Mouse (Mus musculus): ENCODE data around the gene Ccin. TPM values are rescaled to one million over a fixed set of nuclear protein-coding genes. Genes with fewer than 3 reads are reported as not detected.

Gene Ccin
- polyA plus RNA-seq, 1 experiment from 2014 or later: 0.09 TPM

DNA sequence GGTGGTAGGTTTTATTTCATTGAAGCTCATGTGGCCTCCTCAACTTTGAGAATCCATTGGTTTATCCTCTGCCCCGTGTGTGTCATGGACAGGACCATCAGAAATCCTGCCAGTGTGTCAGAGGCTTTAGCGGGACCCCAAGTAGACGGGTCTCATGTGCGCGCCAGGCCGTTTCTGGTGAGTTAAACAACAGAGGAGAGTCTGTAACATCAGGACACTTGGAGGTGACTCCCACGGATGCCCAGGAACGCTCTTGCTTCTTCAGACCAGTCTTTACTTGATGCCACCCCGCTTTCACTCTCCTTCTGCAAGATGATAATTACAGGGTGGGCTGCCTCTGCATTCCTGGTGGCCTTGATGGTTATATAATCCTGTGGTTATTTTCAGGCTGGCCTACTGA, 40.4 kb downstream of the Ccin start:
- no peak for ATAC-seq (ENCODE audit: low FRiP score)
- peaks cover 100% of the 10 kb centered on the region for H3K36me3 ChIP-seq (replicated peaks; ENCODE audit: control insufficient read depth, insufficient read depth)
- no peak overlapping the region for H3K4me3 ChIP-seq (replicated peaks; ENCODE audit: low read length)
- no peak for DNase-seq (ENCODE audit: low spot score)
- 97% methylated on average over 9 of the region's 9 CpGs for WGBS
- H3K4me1 ChIP-seq (replicated peaks; ENCODE audit: control insufficient read depth, insufficient read depth, low read length): no peaks in the 10 kb centered on the region
- no peak overlapping the region for H3K4me2 ChIP-seq (replicated peaks)
- H3K27me3 ChIP-seq (ENCODE audit: control insufficient read depth, insufficient read depth, low read length): no peaks in the 10 kb centered on the region
- H3K9ac ChIP-seq: no peak overlapping the region
- H3K27ac ChIP-seq: no peak overlapping the region
- H3K9me3 ChIP-seq (ENCODE audit: control insufficient read depth, low read length): no peaks in the 10 kb centered on the region

DNA sequence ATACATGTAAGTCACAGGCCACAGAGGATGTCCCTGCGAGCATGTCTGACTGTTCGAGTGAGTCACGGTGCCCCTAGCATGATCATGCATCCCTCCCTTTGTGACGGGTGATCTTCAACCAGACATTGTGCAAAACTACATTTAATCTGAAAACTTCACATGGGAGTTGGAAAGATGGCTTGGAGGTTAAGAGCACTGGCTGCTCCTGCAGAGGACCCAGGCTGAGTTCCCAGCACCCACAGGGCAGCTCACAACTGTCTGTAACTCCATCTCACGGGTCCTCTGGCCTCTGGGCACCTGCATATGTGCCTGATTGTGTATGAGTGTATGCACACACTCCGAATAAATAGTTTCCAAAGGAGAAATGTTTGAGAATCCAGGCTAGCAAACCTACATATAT, 41.0 kb downstream of the Ccin start:
- H3K9ac ChIP-seq: no peak overlapping the region
- H3K36me3 ChIP-seq (replicated peaks; ENCODE audit: control insufficient read depth, insufficient read depth): peaks cover 100% of the 10 kb centered on the region
- WGBS: 98% methylated on average over 6 of the region's 6 CpGs
- no peak for ATAC-seq (ENCODE audit: low FRiP score)
- no peak overlapping the region for H3K4me3 ChIP-seq (replicated peaks; ENCODE audit: low read length)
- H3K4me1 ChIP-seq (replicated peaks; ENCODE audit: control insufficient read depth, insufficient read depth, low read length): no peaks in the 10 kb centered on the region
- H3K27ac ChIP-seq: no peak overlapping the region
- no peaks in the 10 kb centered on the region for H3K9me3 ChIP-seq (ENCODE audit: control insufficient read depth, low read length)
- no peak overlapping the region for H3K4me2 ChIP-seq (replicated peaks)
- DNase-seq (ENCODE audit: low spot score): no peak
- no peaks in the 10 kb centered on the region for H3K27me3 ChIP-seq (ENCODE audit: control insufficient read depth, insufficient read depth, low read length)

DNA sequence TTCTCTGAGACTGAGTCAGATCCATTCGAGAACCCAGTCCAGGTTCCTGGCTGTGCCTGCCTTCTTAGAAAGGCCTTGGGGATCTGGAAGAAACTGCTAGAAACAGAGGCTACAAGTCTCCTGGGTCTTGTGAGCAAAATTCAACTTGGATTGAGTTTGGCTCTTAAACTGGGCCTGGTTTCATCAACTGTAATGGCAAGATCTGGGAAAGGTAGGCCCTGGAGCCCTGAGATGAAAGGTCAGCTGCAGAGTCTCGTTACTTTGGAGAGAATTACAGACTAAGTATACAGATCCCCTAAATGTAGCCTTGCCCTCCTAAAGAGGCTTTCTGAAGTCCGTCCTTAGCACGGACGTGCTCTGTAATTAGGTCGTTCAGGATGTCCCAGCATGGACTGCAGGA, 42.3 kb downstream of the Ccin start:
- H3K4me3 ChIP-seq (replicated peaks; ENCODE audit: low read length): no peak overlapping the region
- 94% methylated on average over 6 of the region's 6 CpGs for WGBS
- H3K4me1 ChIP-seq (replicated peaks; ENCODE audit: control insufficient read depth, insufficient read depth, low read length): no peaks in the 10 kb centered on the region
- no peak for ATAC-seq (ENCODE audit: low FRiP score)
- no peak for DNase-seq (ENCODE audit: low spot score)
- no peaks in the 10 kb centered on the region for H3K9me3 ChIP-seq (ENCODE audit: control insufficient read depth, low read length)
- H3K27ac ChIP-seq: no peak overlapping the region
- H3K4me2 ChIP-seq (replicated peaks): no peak overlapping the region
- H3K9ac ChIP-seq: no peak overlapping the region
- H3K36me3 ChIP-seq (replicated peaks; ENCODE audit: control insufficient read depth, insufficient read depth): peaks cover 100% of the 10 kb centered on the region
- H3K27me3 ChIP-seq (ENCODE audit: control insufficient read depth, insufficient read depth, low read length): no peaks in the 10 kb centered on the region

DNA sequence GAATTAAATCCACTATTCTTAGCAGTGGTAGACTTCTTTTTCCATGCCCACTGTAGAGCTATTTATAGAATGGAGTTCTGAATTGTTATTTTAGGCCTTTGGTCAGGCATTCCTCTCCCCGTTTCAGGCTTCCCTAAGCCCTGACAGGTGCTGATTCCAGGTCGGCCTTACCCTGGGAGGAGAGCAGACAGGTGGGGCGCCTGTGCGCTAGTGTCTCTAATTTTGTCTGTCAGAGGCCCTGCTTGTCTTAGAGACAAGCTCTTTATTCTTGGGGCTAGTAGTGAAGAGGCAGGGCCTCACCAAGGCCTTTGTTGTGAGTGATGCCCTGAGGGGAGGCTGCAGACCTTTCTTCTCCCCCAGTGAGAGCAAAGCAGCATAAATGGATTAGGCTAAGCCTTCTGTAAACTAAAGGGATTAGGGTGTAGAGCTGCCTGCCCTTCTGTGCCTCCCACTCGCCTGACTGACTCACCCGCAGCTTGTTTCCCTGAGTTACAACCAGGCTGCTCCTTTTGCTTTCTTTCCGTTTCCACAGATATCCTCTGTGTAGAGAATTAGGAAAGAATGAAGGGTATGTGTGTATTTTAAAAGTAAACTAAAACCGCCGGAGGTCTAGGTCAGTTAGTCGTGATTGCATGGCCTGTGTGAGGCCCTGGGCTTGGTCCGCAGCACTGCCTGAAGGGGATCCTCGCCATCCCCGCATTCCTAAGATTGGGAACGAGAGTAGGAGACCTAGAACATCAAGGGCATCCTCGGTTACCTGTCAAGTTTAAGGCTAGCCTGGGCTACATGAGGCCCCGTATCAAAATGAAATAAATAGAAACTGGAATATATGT, 45.2 kb downstream of the Ccin start:
- no peak for ATAC-seq (ENCODE audit: low FRiP score)

DNA sequence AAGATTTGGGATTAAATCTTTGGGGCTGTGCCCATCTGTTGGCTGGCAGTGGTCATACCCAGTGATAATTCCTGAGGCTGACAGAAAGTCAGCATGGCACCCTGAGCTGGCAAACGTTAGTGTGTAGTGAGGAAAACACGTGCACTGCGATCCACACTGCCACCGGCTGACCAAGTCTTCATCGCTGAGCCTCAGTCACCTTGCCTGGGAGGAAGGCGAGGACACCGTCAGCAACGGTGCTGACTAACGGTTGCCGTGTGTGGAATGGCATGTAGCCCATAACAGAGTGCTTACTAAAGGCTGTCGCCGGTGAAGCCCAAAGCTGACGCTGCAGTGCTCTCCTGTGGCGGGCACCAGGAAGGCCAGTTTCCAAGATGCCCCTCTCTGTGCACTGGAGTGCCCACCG, 46.4 kb downstream of the Ccin start:
- H3K4me2 ChIP-seq (replicated peaks): no peak overlapping the region
- no peak for ATAC-seq (ENCODE audit: low FRiP score)
- H3K9ac ChIP-seq: no peak overlapping the region
- peaks cover 99% of the 10 kb centered on the region for H3K36me3 ChIP-seq (replicated peaks; ENCODE audit: control insufficient read depth, insufficient read depth)
- H3K27ac ChIP-seq: no peak overlapping the region
- no peak for DNase-seq (ENCODE audit: low spot score)
- H3K4me1 ChIP-seq (replicated peaks; ENCODE audit: control insufficient read depth, insufficient read depth, low read length): no peaks in the 10 kb centered on the region
- no peak overlapping the region for H3K4me3 ChIP-seq (replicated peaks; ENCODE audit: low read length)
- H3K27me3 ChIP-seq (ENCODE audit: control insufficient read depth, insufficient read depth, low read length): no peaks in the 10 kb centered on the region
- 90% methylated on average over 15 of the region's 15 CpGs for WGBS
- no peaks in the 10 kb centered on the region for H3K9me3 ChIP-seq (ENCODE audit: control insufficient read depth, low read length)

More for the DNA sequence above, 45.2 kb downstream of the Ccin start:
- H3K4me2 ChIP-seq (replicated peaks): no peak overlapping the region
- H3K27ac ChIP-seq: 0 out of 2 replicates have a peak overlapping the region, but pooled peaks have one; percentile 22
- H3K36me3 ChIP-seq (replicated peaks; ENCODE audit: control insufficient read depth, insufficient read depth): peaks cover 99% of the 10 kb centered on the region
- H3K9me3 ChIP-seq (ENCODE audit: control insufficient read depth, low read length): no peaks in the 10 kb centered on the region
- 51% methylated on average over 16 of the region's 16 CpGs for WGBS
- no peak overlapping the region for H3K9ac ChIP-seq
- H3K4me1 ChIP-seq (replicated peaks; ENCODE audit: control insufficient read depth, insufficient read depth, low read length): no peaks in the 10 kb centered on the region
- H3K4me3 ChIP-seq (replicated peaks; ENCODE audit: low read length): no peak overlapping the region
- no peak for DNase-seq (ENCODE audit: low spot score)
- H3K27me3 ChIP-seq (ENCODE audit: control insufficient read depth, insufficient read depth, low read length): no peaks in the 10 kb centered on the region

DNA sequence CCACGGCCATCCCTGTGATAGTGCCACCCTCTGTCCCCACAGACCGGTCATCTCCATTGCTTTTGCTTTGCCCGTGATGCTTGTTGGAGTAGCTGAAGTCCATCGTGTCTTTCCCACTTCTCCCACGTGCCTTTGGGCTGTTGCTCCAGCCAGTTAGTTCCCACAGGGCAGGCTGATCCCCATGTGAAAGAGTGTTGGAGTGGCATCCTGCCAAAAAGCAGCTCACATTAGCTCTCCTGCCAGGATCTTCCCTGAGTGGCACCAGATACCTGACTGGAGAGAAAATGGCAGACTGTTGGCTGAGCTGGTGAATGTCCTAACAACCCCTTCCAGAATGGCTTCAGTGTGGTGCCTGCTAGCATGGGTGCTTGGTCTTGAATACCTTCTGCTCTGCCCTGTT, 48.2 kb downstream of the Ccin start:
- peaks cover 99% of the 10 kb centered on the region for H3K36me3 ChIP-seq (replicated peaks; ENCODE audit: control insufficient read depth, insufficient read depth)
- whole genome bisulfite sequencing: 76% methylated on average over 5 of the region's 5 CpGs
- no peaks in the 10 kb centered on the region for H3K27me3 ChIP-seq (ENCODE audit: control insufficient read depth, insufficient read depth, low read length)

More for the DNA sequence above, 48.2 kb downstream of the Ccin start:
- Histone ChIP-seq H3K4me1 (replicated peaks; ENCODE audit: control insufficient read depth, insufficient read depth, low read length) (no peaks in the 10 kb centered on the region), H3K9ac (no peak overlapping the region), H3K9me3 (ENCODE audit: control insufficient read depth, low read length) (no peaks in the 10 kb centered on the region), H3K4me3 (replicated peaks; ENCODE audit: low read length) (no peak overlapping the region), H3K4me2 (replicated peaks) (no peak overlapping the region), H3K27ac (no peak overlapping the region)
- ATAC-seq (ENCODE audit: low FRiP score): no peak
- no peak for DNase-seq (ENCODE audit: low spot score)

Other genes with a start within 250 kb of the Ccin start
- gene Olfr159, start 212.5 kb upstream of the Ccin start, polyA plus RNA-seq (2014; fragmentation: Nextera tagmentation; extraction: Ambion mirVana): not detected in 2 replicates
- not detected in 2 replicates for gene Olfr156, start 159.6 kb upstream of the Ccin start, polyA plus RNA-seq (2014; fragmentation: Nextera tagmentation; extraction: Ambion mirVana)
- gene Olfr157, start 143.3 kb upstream of the Ccin start, polyA plus RNA-seq (2014; fragmentation: Nextera tagmentation; extraction: Ambion mirVana): 0.03 TPM in 1 of 2 replicates, not detected in the other
- gene Olfr155, start 131.9 kb upstream of the Ccin start, polyA plus RNA-seq (2014; fragmentation: Nextera tagmentation; extraction: Ambion mirVana): not detected in 2 replicates
- gene Reck, start 108.0 kb upstream of the Ccin start, polyA plus RNA-seq (2014; fragmentation: Nextera tagmentation; extraction: Ambion mirVana): 6.2 and 7.3 TPM in 2 replicates
- 41.4 and 43.3 TPM in 2 replicates for gene Glipr2, start 26.1 kb upstream of the Ccin start, polyA plus RNA-seq (2014; fragmentation: Nextera tagmentation; extraction: Ambion mirVana)
- gene Clta, start 21.0 kb downstream of the Ccin start, polyA plus RNA-seq (2014; fragmentation: Nextera tagmentation; extraction: Ambion mirVana): 348 and 365 TPM in 2 replicates
- 32.1 and 35.1 TPM in 2 replicates for gene Gne, start 100.7 kb downstream of the Ccin start, polyA plus RNA-seq (2014; fragmentation: Nextera tagmentation; extraction: Ambion mirVana)